Mouse (Mus musculus): ENCODE results near the gene Urad. TPM values are rescaled to one million over a fixed set of nuclear protein-coding genes. Genes with fewer than 3 reads are reported as not detected.
A peak's percentile ranks its signal among the peaks of the same experiment; 100 is the strongest.

Urad gene
- polyA plus RNA-seq, 1 experiment from 2014 or later, result 1.6 TPM

- Histone ChIP-seq H3K9ac (ENCODE audit: low read depth, low read length) (no peak overlapping the region), H3K4me1 (ENCODE audit: control insufficient read depth, low read depth, low read length) (no peaks in the 10 kb centered on the region), H3K9me3 (replicated peaks; ENCODE audit: control insufficient read depth, low read length) (no peaks in the 10 kb centered on the region), H3K27me3 (ENCODE audit: control insufficient read depth, insufficient read depth, low read depth, low read length) (peaks cover 100% of the 10 kb centered on the region), H3K4me2 (ENCODE audit: low read depth, low read length) (no peak overlapping the region), H3K4me3 (ENCODE audit: low read depth, low read length) (no peak overlapping the region), H3K36me3 (ENCODE audit: control insufficient read depth, insufficient read depth) (no peaks in the 10 kb centered on the region), H3K27ac (ENCODE audit: low read length) (no peak overlapping the region)
- no peak for ATAC-seq (ENCODE audit: low read depth)
- WGBS (ENCODE audit: insufficient replicate concordance), result under 1% methylated on average over 16 of the region's 16 CpGs
Observed at GRCm38 (mm10) chr5:147305166-147305565, 17.1 kb downstream of the Urad start.

DNA sequence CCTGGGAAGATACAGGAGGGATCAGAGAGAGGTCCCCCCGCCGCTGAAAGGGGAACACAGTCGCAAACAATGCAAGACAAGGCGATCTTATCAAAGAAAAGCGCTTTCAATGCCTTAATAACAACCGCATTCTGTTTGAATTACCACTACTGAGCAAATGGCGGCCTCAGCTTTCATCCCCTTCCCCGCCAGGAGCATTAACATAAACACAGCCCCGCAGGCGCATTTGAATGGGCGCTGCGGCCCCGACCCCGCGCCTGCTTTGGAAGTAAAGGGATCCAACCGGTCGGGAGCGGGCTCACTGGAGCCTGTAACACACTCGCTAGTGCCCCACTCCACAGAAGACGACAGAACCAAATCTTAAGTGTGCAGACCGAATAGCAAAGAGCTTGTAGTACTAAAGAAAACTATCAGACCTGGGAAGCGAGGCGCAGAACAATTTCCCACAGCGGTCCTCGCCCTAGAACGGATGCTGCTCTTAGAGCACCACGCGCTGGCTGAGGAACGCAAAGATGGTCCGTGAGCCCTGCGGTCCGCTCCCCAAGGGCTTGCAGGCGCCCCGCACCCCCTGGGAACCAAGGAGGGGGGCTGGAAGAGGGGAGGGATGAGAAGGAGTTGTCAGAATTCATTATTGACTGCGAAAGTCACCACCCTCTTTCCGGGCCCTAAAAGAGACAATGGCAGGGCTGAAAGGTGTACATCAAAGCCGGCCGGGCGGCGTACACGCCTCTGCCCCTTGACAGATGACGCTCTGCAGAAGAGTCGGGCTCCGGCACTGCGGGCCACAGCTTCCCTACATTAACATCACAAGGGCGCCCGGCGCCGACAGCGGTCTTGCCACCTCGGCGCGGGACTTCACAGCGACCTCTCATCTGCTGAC lies 17.7 kb downstream of the Urad start:
- no peak overlapping the region for H3K4me3 ChIP-seq (ENCODE audit: low read depth, low read length)
- H3K27ac ChIP-seq (ENCODE audit: low read length), result no peak overlapping the region
- H3K9me3 ChIP-seq (replicated peaks; ENCODE audit: control insufficient read depth, low read length), result no peaks in the 10 kb centered on the region
- ATAC-seq (ENCODE audit: low read depth), result no peak
- H3K4me2 ChIP-seq (ENCODE audit: low read depth, low read length), result no peak overlapping the region
- H3K27me3 ChIP-seq (ENCODE audit: control insufficient read depth, insufficient read depth, low read depth, low read length), result peaks cover 100% of the 10 kb centered on the region
- no peak overlapping the region for H3K9ac ChIP-seq (ENCODE audit: low read depth, low read length)
- H3K36me3 ChIP-seq (ENCODE audit: control insufficient read depth, insufficient read depth), result no peaks in the 10 kb centered on the region
- 2% methylated on average over 54 of the region's 54 CpGs for WGBS (ENCODE audit: insufficient replicate concordance)
- no peaks in the 10 kb centered on the region for H3K4me1 ChIP-seq (ENCODE audit: control insufficient read depth, low read depth, low read length)

DNA sequence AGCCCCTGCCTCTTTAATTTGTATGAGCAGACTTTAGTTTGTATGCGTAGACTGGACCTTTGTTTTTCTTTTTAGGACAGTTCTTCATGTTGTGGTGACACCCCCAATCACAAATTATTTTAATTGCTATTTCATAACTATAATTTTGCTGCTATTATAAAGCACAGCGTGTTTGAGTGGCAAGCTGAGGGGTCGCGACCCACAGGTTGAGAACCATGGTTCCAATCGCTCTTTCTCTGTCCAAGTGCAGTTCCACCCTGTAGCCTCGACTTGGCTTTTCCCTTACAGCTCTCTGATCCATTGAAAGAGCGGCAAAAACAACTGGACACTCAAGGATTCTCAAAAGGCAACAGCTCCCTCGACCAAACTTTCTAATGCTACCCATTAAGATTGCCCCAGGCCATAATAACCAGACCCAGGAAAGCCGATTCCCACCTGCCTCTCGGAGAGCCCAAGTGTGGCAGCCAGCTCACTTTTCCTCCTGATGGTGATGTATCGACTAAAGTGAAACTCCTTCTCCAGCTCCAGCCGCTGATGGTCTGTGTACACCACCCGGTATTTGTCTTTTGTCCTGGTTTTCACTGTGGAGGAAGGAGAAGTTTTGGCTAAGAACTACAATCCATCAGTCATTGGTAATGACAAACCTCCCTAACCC lies 19.4 kb downstream of the Urad start:
- no peak overlapping the region for H3K27ac ChIP-seq (ENCODE audit: low read length)
- H3K27me3 ChIP-seq (ENCODE audit: control insufficient read depth, insufficient read depth, low read depth, low read length), result peaks cover 97% of the 10 kb centered on the region
- no peak overlapping the region for H3K4me3 ChIP-seq (ENCODE audit: low read depth, low read length)

GRCm38 (mm10) chr5:147302141-147302540 lies 20.1 kb downstream of the Urad start:
- Histone ChIP-seq H3K9me3 (replicated peaks; ENCODE audit: control insufficient read depth, low read length) (no peaks in the 10 kb centered on the region), H3K4me3 (ENCODE audit: low read depth, low read length) (no peak overlapping the region), H3K4me1 (ENCODE audit: control insufficient read depth, low read depth, low read length) (no peaks in the 10 kb centered on the region), H3K27ac (ENCODE audit: low read length) (no peak overlapping the region), H3K36me3 (ENCODE audit: control insufficient read depth, insufficient read depth) (no peaks in the 10 kb centered on the region), H3K27me3 (ENCODE audit: control insufficient read depth, insufficient read depth, low read depth, low read length) (peaks cover 91% of the 10 kb centered on the region), H3K9ac (ENCODE audit: low read depth, low read length) (no peak overlapping the region), H3K4me2 (ENCODE audit: low read depth, low read length) (no peak overlapping the region)
- no peak for ATAC-seq (ENCODE audit: low read depth)
- 13% methylated on average over 8 of the region's 8 CpGs for WGBS (ENCODE audit: insufficient replicate concordance)

More for the DNA sequence above, 19.4 kb downstream of the Urad start:
- WGBS (ENCODE audit: insufficient replicate concordance), result 10% methylated on average over 13 of the region's 13 CpGs
- H3K9ac ChIP-seq (ENCODE audit: low read depth, low read length), result no peak overlapping the region
- H3K4me2 ChIP-seq (ENCODE audit: low read depth, low read length), result no peak overlapping the region
- no peaks in the 10 kb centered on the region for H3K36me3 ChIP-seq (ENCODE audit: control insufficient read depth, insufficient read depth)
- ATAC-seq (ENCODE audit: low read depth), result no peak
- no peaks in the 10 kb centered on the region for H3K4me1 ChIP-seq (ENCODE audit: control insufficient read depth, low read depth, low read length)
- no peaks in the 10 kb centered on the region for H3K9me3 ChIP-seq (replicated peaks; ENCODE audit: control insufficient read depth, low read length)

- H3K4me3 ChIP-seq (ENCODE audit: low read depth, low read length), result no peak overlapping the region
- H3K36me3 ChIP-seq (ENCODE audit: control insufficient read depth, insufficient read depth), result no peaks in the 10 kb centered on the region
- H3K27me3 ChIP-seq (ENCODE audit: control insufficient read depth, insufficient read depth, low read depth, low read length), result peaks cover 86% of the 10 kb centered on the region
- no peaks in the 10 kb centered on the region for H3K4me1 ChIP-seq (ENCODE audit: control insufficient read depth, low read depth, low read length)
- no peak overlapping the region for H3K9ac ChIP-seq (ENCODE audit: low read depth, low read length)
- H3K27ac ChIP-seq (ENCODE audit: low read length), result no peak overlapping the region
- 7% methylated on average over 10 of the region's 10 CpGs for WGBS (ENCODE audit: insufficient replicate concordance)
- no peak overlapping the region for H3K4me2 ChIP-seq (ENCODE audit: low read depth, low read length)
- no peaks in the 10 kb centered on the region for H3K9me3 ChIP-seq (replicated peaks; ENCODE audit: control insufficient read depth, low read length)
- no peak for ATAC-seq (ENCODE audit: low read depth)
Observed at GRCm38 (mm10) chr5:147301781-147302070, 20.5 kb downstream of the Urad start.

DNA sequence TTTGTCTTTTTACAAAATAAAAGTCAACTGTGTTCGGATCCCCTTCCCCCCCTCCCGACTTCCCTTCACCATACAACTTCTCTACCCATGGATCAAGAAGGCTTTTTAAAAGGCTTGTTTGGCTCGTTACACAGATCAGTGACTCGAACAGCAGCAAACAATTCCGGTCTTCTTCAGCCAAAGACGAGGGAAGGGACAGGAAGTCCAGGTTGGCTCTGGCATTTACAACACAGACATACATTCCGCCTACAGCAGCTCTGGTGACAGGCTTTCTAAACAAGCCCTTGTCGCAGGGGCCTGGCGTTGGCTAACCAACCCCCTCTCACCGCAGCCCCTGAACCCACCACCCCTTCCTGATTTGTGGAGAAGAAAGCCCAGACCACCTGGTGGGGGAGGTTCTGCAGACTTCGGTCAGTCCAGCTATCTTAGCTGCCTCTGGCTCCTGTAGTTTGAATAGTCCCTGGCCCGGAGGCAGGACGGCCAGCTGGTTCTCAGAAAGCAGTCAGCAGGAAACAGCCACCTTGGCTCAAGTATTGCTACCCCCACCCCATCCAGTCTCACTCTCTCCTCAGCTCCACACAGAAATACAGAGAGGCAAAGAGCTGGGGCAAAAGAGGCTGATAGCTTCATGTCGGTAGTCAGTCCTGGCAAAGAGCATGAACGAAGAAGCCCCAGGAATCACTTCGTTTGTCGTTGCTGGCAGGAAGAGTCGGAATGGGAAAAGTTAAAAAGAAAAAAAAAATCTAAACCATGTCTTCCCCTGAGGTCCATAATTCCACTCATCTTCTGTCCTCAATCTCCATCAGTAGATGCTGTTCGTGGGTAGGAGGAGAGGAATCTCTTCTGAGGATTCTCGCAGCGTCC lies 21.1 kb downstream of the Urad start:
- H3K9ac ChIP-seq (ENCODE audit: low read depth, low read length), result no peak overlapping the region
- no peak overlapping the region for H3K27ac ChIP-seq (ENCODE audit: low read length)
- no peaks in the 10 kb centered on the region for H3K9me3 ChIP-seq (replicated peaks; ENCODE audit: control insufficient read depth, low read length)
- H3K4me2 ChIP-seq (ENCODE audit: low read depth, low read length), result no peak overlapping the region
- H3K36me3 ChIP-seq (ENCODE audit: control insufficient read depth, insufficient read depth), result no peaks in the 10 kb centered on the region
- WGBS (ENCODE audit: insufficient replicate concordance), result 4% methylated on average over 21 of the region's 21 CpGs
- ATAC-seq (ENCODE audit: low read depth), result no peak
- no peaks in the 10 kb centered on the region for H3K4me1 ChIP-seq (ENCODE audit: control insufficient read depth, low read depth, low read length)
- peaks cover 81% of the 10 kb centered on the region for H3K27me3 ChIP-seq (ENCODE audit: control insufficient read depth, insufficient read depth, low read depth, low read length)
- no peak overlapping the region for H3K4me3 ChIP-seq (ENCODE audit: low read depth, low read length)

- ATAC-seq (ENCODE audit: low read depth), result peak; percentile 5; the same call in 1 of the 2 replicates
- Histone ChIP-seq H3K27ac (ENCODE audit: low read length) (no peak overlapping the region), H3K4me1 (ENCODE audit: control insufficient read depth, low read depth, low read length) (no peaks in the 10 kb centered on the region), H3K4me2 (ENCODE audit: low read depth, low read length) (peak overlapping the region; percentile 43), H3K27me3 (ENCODE audit: control insufficient read depth, insufficient read depth, low read depth, low read length) (peaks cover 74% of the 10 kb centered on the region), H3K36me3 (ENCODE audit: control insufficient read depth, insufficient read depth) (no peaks in the 10 kb centered on the region), H3K4me3 (ENCODE audit: low read depth, low read length) (no peak overlapping the region), H3K9ac (ENCODE audit: low read depth, low read length) (no peak overlapping the region), H3K9me3 (replicated peaks; ENCODE audit: control insufficient read depth, low read length) (no peaks in the 10 kb centered on the region)
- 7% methylated on average over 4 of the region's 4 CpGs for WGBS (ENCODE audit: insufficient replicate concordance)
Observed at GRCm38 (mm10) chr5:147300001-147300363, 22.3 kb downstream of the Urad start.

DNA sequence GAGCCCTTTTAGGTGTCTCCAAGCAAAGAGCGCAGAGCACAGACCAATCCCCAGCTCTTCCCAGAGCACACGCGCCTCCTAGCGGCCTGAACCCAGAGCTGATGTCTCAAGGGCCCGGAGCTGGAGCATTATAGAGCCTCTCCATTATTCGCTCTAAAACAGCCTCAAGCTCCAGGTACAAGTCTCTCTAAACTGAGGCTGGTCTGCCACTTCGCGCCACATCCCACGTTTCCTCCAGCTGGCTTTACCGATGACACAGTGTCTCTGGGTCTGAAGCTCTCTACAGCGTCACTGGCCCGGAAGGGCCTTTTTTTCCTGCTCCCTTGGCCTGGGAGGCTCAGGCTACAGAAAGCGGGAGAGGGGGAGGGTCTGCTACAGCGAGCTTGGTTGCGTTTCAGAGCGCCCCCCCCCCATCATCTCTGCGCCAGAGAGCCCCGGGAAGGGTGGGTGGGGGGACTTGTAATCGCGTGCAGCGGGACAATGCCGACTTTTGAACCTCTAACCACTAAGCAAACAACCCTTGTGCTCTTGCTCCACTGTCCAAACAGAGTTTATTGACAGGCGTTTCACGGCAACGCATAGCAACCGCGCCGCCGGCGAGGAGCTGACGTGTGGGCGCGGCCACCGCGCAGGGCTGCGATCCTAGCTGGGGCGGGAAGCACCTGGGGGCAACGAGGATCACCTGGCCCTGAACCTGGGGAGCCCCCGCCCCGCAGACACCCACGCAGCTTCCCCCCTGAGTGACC lies 22.8 kb downstream of the Urad start:
- Histone ChIP-seq H3K9ac (ENCODE audit: low read depth, low read length) (no peak overlapping the region), H3K9me3 (replicated peaks; ENCODE audit: control insufficient read depth, low read length) (no peaks in the 10 kb centered on the region), H3K27ac (ENCODE audit: low read length) (peak overlapping the region; percentile 82), H3K27me3 (ENCODE audit: control insufficient read depth, insufficient read depth, low read depth, low read length) (peaks cover 72% of the 10 kb centered on the region), H3K4me3 (ENCODE audit: low read depth, low read length) (peak overlapping the region; percentile 39), H3K4me2 (ENCODE audit: low read depth, low read length) (peak overlapping the region; percentile 43), H3K4me1 (ENCODE audit: control insufficient read depth, low read depth, low read length) (no peaks in the 10 kb centered on the region), H3K36me3 (ENCODE audit: control insufficient read depth, insufficient read depth) (no peaks in the 10 kb centered on the region)
- under 1% methylated on average over 41 of the region's 41 CpGs for WGBS (ENCODE audit: insufficient replicate concordance)
- ATAC-seq (ENCODE audit: low read depth), result peak; percentile 90

Measured in liver, embryonic 16.5 days (tissue).